Mouse (Mus musculus) thymus, postnatal 4 days (tissue): ENCODE data around the gene Gm20696.

ENCODE experiments used
- DNase-seq: peaks from one replicate; pipeline ENCODE4 v3.0.0; 2021

The Gm20696 gene

DNA sequence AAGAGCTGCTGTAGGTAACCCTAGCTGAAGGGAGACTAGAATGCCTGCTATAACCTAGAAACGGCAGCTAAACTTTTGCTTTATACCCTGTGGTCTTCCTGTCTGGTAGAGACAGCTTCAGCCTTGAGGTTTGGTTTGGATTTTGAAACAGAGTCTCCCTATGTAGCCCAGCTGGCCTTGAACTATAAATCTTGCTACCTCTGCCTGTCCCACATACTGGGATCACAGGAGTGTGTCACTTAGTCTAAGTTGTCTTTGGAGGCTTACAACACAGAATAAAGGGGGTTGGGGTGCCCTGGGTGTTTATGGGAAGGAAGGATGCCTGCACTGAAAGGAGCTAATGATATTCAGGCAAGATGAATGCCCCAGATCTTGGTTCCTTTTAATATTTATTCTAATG is 113.8 kb downstream of the Gm20696 start:
- DNase-seq, result no peak

- DNase-seq, result no peak
These were observed 120.2 kb downstream of the Gm20696 start for GRCm38 (mm10) chr6:99546416-99546815.

- no peak for DNase-seq
These were observed 121.2 kb downstream of the Gm20696 start for GRCm38 (mm10) chr6:99545437-99545836.

GRCm38 (mm10) chr6:99541105-99541504 is 125.5 kb downstream of the Gm20696 start:
- DNase-seq, result no peak

DNA sequence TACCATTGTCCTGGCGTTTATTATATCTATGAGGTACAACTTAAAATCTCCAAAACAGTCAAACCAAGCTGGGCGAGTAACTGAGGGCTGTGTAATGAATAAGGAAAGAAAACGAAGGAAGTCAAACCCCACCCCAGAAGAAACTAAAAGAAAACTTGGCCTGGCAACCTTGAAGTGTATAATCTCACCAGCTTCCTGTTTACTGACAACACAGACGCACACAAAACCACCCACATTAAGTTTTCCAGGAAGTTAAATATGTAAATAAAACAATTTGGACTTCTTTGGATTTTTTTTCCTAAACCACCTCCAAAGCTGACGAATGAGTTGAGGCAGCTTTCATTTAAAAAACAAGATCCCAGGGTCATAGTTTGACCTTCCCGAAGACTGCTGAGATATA is 125.9 kb downstream of the Gm20696 start:
- DNase-seq, result no peak

- DNase-seq, result no peak
These were observed 126.5 kb downstream of the Gm20696 start for GRCm38 (mm10) chr6:99540146-99540545.

- no peak for DNase-seq
These were observed 128.2 kb downstream of the Gm20696 start for GRCm38 (mm10) chr6:99538194-99538941.

DNA sequence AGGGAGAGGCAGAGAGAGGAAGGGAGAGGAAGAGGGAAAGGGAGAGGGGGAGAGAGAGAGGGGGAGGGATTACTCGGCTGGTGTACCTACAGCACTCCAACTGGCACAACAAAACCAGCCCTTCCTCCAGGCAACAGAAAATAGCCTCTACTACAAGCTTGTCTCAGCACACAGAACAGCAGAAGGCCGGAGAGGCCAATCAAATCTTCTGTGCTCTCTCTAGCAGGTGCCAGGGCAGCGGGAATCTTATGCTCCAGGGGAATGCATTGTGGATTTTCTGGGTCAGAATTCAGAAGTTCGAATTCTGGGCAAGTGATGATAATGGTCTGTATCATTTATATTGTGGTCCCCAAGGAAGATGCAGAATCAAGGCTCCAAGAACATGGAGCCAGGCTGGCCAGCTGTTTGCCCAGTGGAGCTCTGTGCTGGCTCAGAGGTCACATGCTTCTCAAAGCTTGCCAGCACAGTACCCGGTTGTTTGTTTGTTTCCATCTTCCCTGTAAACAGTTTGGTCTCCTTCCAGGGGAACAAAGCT is 132.3 kb downstream of the Gm20696 start:
- DNase-seq, result no peak

DNA sequence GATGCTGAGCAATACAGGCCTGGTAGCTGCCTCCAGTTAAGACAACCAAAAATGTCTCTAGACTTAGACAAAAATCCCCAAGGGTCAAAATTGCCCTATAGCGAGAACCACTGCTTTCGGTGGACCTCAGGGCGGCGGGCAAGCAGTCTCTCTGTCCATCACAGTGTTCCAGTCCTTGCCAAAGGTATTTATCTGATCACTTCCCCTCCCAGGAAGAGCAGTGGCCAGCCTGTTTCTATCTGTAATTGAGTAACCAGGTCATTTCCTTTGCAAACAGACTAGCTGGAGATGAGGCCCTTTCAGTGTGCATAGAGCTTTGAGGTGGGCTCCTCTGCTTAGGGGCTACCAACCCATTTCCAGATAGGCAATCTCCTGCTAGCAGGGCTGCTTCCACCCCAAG is 134.1 kb downstream of the Gm20696 start:
- DNase-seq, result no peak

DNA sequence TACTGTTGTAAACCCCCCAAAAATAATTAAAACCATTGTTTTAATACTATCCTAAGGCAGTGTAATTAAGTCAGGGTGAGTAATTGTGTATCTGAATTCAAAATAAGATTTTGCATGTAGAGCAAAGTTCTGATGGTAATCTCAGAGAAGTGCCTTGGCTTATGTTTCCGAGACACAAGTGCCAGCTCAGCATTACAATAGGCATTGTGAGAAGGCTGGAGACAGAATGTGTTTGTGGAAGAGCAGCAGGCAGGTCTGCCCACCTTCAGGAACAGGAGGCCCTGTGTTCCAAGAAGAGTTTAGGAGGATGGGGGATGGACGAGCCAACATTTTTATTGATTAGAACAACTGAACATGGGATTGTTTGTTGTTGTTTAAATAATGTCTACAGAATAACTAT is 137.6 kb downstream of the Gm20696 start:
- DNase-seq, result no peak

GRCm38 (mm10) chr6:99527457-99528105 is 139.0 kb downstream of the Gm20696 start:
- peak; percentile 34 for DNase-seq

- DNase-seq, result peak; percentile 61
These were observed 141.2 kb downstream of the Gm20696 start for GRCm38 (mm10) chr6:99525351-99525750.

DNA sequence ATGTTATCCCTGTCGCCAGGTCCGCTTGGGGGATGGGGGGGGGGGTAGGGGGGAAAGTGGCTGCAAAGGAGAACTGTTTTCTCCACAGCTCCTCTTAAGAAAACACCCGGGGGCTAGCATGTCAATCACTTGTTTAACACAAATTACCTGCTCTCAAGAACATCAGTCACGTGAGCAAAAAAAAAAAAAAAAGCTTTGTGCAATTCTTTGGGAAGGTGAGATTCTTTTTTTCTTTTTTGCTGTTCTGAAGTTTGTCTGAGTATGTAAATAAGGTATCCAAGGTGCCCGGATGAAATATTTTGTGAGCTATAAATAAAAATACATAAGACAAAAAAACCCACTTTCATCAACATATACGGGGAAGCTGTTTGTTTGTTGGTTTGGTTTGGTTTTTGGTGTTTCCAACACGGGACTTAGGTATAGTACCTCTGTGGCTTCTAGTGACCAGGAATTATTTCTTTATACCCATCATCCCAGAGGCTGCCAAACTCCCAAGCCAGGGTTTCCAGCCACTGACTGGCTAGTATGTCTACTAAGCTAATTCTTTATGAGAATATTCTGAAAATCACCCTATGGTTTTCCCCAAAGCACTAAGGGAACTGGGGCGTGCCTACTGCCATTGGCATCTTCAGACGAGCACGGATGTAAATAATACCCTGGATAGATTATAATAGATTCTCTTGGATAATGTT is 142.8 kb downstream of the Gm20696 start:
- no peak for DNase-seq

DNA sequence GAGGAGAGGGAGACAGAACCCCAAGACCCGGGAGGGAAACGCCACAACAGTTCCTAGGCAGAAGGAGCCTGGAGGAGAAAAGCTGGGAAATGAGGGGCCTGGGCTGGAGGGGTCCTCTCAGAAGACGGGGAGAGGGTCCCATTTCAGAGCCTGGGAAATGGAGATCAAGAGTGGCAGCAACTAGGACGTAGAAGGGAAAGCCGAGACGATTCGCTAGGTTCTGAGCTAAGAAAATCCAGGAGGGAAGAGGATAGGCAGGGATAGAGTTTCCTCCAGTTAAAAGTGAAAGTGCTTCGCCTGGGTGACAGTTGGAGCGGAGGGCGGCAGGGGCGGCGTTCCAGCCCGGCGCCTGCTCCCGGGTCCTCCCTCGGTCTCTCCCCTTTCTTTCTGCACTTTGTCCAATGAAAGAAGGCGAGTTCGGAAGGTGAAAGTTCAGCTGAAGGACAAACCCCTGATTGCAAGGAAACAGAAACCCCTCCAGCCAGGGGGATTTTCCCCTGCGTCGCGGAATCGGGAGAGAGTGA is 143.4 kb downstream of the Gm20696 start:
- peak; percentile 72 for DNase-seq

DNA sequence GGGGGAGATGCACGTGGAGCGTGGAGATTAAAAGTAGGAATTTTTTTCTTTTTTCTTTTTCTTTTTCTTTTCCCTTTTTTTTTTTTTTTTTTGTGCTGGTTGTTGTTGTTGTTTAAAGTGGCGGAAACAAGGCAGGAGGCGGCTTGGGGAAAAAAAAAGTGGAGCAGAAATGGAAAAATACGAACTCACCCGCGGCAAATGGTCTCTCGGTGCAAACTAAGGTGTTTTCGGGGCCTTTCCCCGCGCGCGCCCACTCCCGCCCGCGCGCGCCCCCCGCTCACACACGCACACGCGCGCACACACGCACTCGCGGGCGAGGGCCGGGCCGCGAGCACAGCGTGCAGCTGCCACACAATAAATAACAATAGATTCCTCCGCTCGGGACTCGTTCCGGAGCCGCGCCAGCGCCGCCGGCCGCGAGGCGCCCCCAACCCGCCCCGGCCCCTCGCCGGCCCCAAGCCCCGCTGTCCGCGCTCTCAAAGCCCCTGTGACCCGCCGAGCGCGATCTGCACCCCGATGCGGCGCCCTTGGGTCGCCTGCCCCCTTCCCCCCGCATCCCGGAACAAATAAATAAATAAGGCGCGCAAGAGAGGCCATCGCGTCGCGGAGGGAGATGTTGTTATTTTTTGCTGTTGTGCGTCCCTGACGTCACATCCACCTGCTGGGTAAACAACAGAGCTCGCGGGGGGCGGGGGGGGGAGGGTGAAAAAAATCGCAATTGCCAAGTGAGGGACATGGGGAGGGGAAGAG is 144.1 kb downstream of the Gm20696 start, which contains the start of gene Foxp1:
TSS of gene Foxp1 (minus strand) at position 363 of the 750 bp plus-strand sequence.
- peak; percentile 82 for DNase-seq

DNA sequence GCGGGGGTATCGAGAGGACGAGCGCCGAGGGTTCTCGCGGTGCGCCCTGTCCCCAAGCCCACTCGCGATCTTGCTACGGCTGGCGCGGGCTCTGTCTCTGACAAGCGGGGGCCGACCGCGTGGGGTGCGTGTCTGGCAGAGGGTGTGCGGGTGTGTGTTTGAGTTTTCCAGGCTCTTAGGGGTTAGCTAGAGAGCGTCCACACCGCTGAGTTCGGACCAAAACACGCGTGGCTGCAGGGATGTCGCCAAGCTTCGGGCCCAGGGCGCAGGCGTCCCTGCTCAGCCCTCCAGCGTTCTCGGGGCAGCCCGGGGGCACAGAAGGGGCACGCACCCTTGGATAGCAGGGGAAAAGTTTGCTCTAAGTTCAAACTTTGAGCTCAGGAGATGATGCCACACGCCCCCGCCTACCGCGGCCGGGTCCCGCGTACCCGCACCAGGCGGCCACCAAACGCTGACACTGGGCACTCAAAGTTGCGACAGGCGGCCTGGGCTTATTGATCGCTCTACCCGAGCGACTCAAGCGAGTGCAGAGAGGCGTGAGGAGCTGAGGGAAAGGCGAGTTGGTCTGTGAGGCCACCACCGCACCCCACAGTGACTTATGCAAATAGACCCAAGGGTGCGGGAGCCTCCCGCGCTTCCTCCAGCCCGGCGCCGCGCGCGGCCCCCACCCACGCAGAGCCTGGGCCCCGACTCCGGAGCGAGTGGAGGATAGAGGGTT is 144.8 kb downstream of the Gm20696 start:
- peak; percentile 74 for DNase-seq

- peak; percentile 64 for DNase-seq
These were observed 145.5 kb downstream of the Gm20696 start for GRCm38 (mm10) chr6:99521038-99521640.

GRCm38 (mm10) chr6:99520676-99521037 is 145.9 kb downstream of the Gm20696 start:
- no peak for DNase-seq

DNA sequence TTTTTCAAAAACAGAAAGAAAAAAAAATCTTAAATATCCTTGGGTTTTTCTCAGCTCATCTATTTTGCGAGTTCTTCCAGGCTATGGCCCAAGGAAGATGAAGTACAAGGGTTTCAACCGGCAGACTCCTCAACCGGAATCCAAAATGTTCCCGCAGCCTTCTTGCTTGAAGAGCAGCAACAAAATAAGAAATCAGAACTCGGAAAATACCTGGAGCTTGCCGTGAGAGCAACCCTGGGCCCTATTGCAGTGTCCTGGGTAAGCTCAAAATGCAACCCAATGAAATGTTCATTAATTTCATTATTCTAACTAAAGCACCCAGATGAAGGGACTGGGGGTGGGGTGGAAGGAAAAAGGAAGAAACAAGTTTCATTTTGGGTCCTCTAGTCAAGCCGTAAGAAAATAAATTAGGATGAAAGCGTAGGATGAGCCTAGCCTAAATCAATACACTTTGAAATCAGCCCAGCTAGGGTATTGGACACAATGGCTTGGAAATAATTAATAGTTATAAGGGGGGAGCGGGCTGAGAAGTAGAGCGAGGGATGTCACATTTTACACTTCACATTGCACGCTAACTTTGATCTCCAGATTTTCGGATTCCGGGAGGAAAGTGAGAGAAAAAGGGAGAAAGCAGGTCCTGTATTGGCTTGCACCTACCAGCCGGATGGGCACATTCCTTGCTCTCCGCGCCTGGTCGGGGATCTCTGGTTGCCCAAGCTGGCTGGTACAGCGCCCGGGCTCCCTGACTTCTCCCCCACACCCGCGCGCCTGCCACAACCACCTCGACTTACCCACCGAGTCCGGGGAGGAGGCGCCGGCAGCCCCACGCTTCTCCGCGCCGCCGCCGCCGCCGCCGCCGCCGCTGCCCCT is 146.6 kb downstream of the Gm20696 start:
- peak; percentile 71 for DNase-seq

GRCm38 (mm10) chr6:99519052-99519451 is 147.5 kb downstream of the Gm20696 start:
- DNase-seq, result no peak
